Mouse (Mus musculus): Measurements from ENCODE around the gene Itgb7.

GRCm38 (mm10) chr15:102188883-102189282 is 42.9 kb downstream of the Itgb7 start:
- TF ChIP-seq POLR2AphosphoS2 (IDR thresholded peaks at IDR 0.05; ENCODE audit: insufficient read length, low read depth) (no peak), MYOD1 (IDR thresholded peaks at IDR 0.05; ENCODE audit: control insufficient read depth in 1 of 3, insufficient read length in 2 of 3, low read depth in 2 of 3) (no peak), CEBPB (IDR thresholded peaks at IDR 0.05; ENCODE audit: insufficient read depth, poor library complexity, severe bottlenecking) (no peak), E2F4 (IDR thresholded peaks at IDR 0.05; ENCODE audit: insufficient read depth) (no peak), MAX (IDR thresholded peaks at IDR 0.05; ENCODE audit: low read depth) (no peak)
